Mouse (Mus musculus): ENCODE data around the gene Rara.

GRCm38 (mm10) chr11:98917428-98918005 lies 10.1 kb upstream of the Rara start:
- TF ChIP-seq CTCF (IDR thresholded peaks at IDR 0.05; ENCODE audit: extremely low read depth, insufficient read depth, low read length) (no peak), POLR2A (IDR thresholded peaks at IDR 0.05; ENCODE audit: extremely low read depth, insufficient read depth, low read length) (no peak)
